Mouse (Mus musculus) lung, postnatal 0 days (tissue): ENCODE measurements around the gene Rab36.

Experiments used
- CTCF ChIP-seq: IDR thresholded peaks from 2 replicates; pipeline ENCODE4 v1.5.1; 2016; ENCODE audit warnings: antibody characterized with exemption, mild to moderate bottlenecking
- EP300 ChIP-seq: IDR thresholded peaks from 2 replicates; pipeline ENCODE4 v1.6.1; 2016; ENCODE audit warnings: antibody characterized with exemption, mild to moderate bottlenecking, control low read depth

DNA sequence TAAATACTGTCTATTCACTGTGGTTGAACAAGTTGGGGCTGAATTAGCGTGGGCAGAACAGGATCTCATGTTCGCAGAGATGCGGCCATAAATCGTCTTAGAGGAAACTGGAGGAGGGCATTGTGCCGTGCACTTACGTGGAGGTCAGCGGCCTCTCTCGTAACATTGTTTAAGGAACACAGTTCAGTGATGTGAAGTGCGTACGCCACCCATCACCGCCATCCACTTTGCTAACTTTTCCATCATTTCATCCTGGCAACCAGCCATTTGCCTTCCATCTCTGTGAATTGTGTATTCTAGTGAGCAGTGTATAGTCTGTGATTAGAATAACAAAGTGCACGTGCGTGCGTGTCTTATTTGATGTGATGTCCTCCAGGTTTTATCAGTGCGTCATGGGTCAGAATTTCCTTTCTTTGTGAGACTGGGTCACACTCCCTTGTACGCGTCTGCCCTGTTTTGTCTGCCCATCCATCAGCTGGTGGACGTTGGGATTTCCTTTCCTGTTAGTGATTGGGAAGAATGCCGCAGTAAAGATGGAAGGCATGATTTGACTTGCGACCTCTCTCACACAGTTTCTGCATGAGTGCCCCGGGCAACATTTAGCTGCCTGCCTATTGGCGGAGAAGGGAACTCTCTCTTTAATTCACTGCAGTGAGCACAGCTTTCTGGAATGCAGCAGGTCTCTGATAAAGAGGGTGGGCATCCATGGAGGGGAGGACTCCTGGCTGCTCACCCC lies 56.6 kb downstream of the Rab36 start:
- TF ChIP-seq CTCF (no peak), EP300 (peak; percentile 73)
